Mouse (Mus musculus) brain, embryonic 14.5 days (tissue): ENCODE data around the gene Cdsn.

Source experiments
- CTCF ChIP-seq: fragments of 200-500 bp; IDR thresholded peaks from 2 replicates; pipeline ENCODE4 v1.5.1; 2012; ENCODE audit warnings: inconsistent platforms, mild to moderate bottlenecking, moderate library complexity, borderline replicate concordance; ENCODE audit not compliant: insufficient read depth, insufficient read length; ENCODE audit errors: extremely low read depth
- POLR2A ChIP-seq: fragments of 200-500 bp; IDR thresholded peaks from 2 replicates; pipeline ENCODE4 v1.6.1; 2012; ENCODE audit warnings: mild to moderate bottlenecking, inconsistent platforms, borderline replicate concordance; ENCODE audit not compliant: poor library complexity, insufficient read depth, insufficient read length, severe bottlenecking; ENCODE audit errors: extremely low read depth

GRCm38 (mm10) chr17:35505776-35506175 is 46.2 kb upstream of the Cdsn start, which contains the start of gene Pou5f1:
- no peak for TF ChIP-seq CTCF
- no peak for TF ChIP-seq POLR2A
